Mouse (Mus musculus): ENCODE measurements at regions not wholly inside any gene's neighbourhood (a gene's known extent, or its start where the extent isn't known, plus 50 kb on each side); places are given as distances from the start of the nearest gene placed in this dataset.

DNA sequence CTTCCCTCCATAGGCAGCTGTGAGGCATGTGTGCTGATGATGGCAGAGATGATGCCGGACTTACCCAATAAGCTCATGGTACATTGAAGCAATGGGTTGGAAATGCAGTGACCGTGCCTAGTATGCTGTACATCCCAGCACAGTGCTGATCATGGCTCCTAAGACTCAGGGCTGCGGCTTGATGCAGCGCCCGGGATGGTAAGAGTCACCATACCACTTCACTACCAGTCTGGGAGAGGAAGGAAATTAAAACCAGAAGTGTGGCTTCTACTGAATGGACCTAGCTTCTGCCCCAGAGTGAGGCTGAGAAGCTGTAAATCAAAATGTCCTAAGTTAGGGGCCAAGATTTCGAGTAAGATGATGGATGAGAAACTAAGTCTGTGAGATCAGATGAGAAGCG lies 420.0 kb downstream of the Rps24 start:
- WGBS: 91% methylated on average over 7 of the region's 7 CpGs
- no peak overlapping the region for H3K4me3 ChIP-seq (ENCODE audit: control insufficient read depth in 1 of 2, insufficient read depth in 1 of 2, low read depth in 1 of 2, low read length in 2 of 2)
- ATAC-seq (ENCODE audit: insufficient number of reproducible peaks, insufficient read depth, low FRiP score, low read depth): no peak
- H3K4me1 ChIP-seq (ENCODE audit: control insufficient read depth in 2 of 2, insufficient read depth in 2 of 2, low read length in 2 of 2): peaks cover 12 to 16% of the 10 kb centered on the region in 2 experiments
- no peaks in the 10 kb centered on the region for H3K9me3 ChIP-seq (ENCODE audit: control insufficient read depth, low read length)
- H3K9ac ChIP-seq (ENCODE audit: low read length): no peak overlapping the region
- no peak overlapping the region for H3K4me2 ChIP-seq (ENCODE audit: low read length)
- H3K27ac ChIP-seq (replicated peaks in 1 of 2; ENCODE audit: control insufficient read depth in 1 of 2, insufficient read depth in 1 of 2, low read depth in 2 of 2, low read length in 2 of 2): no peak overlapping the region
- H3K27me3 ChIP-seq (ENCODE audit: control insufficient read depth, insufficient read depth, low read length): no peaks in the 10 kb centered on the region
- no peaks in the 10 kb centered on the region for H3K36me3 ChIP-seq (ENCODE audit: control insufficient read depth, insufficient read depth, low read length)

DNA sequence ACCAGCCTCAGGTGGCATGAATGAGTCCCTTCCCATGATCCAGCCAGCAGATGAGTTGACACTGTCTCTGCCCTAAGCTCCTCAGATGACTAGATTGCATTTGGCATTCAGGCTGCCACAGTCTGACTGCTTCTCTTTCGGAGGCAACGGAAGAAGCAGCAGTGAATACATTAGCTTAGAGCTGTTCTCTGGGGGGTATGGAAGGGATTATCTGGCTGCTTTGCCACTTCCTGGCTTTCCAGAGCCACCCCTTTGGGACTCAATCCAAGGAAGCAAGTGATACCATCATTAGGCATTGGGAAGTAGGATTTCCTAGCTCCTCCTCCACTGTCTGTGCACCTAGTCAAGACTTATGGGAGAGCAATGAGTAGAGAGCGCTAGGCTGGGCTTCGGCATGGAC lies 421.5 kb downstream of the Rps24 start:
- no peaks in the 10 kb centered on the region for H3K27me3 ChIP-seq (ENCODE audit: control insufficient read depth, insufficient read depth, low read length)
- H3K4me3 ChIP-seq (ENCODE audit: control insufficient read depth in 1 of 2, insufficient read depth in 1 of 2, low read depth in 1 of 2, low read length in 2 of 2): no peak overlapping the region
- H3K4me2 ChIP-seq (ENCODE audit: low read length): no peak overlapping the region
- no peaks in the 10 kb centered on the region for H3K9me3 ChIP-seq (ENCODE audit: control insufficient read depth, low read length)
- no peak for ATAC-seq (ENCODE audit: insufficient number of reproducible peaks, insufficient read depth, low FRiP score, low read depth)
- H3K27ac ChIP-seq (replicated peaks in 1 of 2; ENCODE audit: control insufficient read depth in 1 of 2, insufficient read depth in 1 of 2, low read depth in 2 of 2, low read length in 2 of 2): no peak overlapping the region
- H3K36me3 ChIP-seq (ENCODE audit: control insufficient read depth, insufficient read depth, low read length): no peaks in the 10 kb centered on the region
- H3K9ac ChIP-seq (ENCODE audit: low read length): no peak overlapping the region
- 75% methylated on average over 4 of the region's 4 CpGs for WGBS
- H3K4me1 ChIP-seq (ENCODE audit: control insufficient read depth in 2 of 2, insufficient read depth in 2 of 2, low read length in 2 of 2): peaks cover 12 to 18% of the 10 kb centered on the region in 2 experiments

DNA sequence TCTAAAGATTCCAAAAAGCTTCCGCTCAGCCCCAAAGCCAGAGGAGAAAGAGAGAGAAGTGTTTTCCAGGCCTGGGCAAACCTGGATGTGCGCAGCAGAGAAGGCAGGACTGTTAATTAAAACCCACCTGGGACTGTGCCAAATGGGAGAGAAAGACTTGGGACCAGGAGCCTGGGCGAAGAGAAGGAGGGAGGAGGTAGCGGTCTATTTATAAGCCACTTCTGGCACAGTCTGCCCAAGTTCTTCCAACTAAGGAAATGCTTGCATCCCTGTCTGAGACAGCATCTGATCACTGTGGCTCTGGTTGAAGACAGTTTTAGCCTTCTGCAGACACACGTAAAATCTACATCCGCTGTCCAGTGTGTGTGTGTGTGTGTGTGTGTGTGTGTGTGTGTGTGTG lies 424.7 kb downstream of the Rps24 start:
- WGBS: 25% methylated on average over 6 of the region's 6 CpGs
- 0 out of 2 replicates have a peak, but pooled peaks have one; percentile 45 for ATAC-seq (ENCODE audit: insufficient number of reproducible peaks, insufficient read depth, low FRiP score, low read depth)
- Histone ChIP-seq H3K9ac (ENCODE audit: low read length) (no peak overlapping the region), H3K9me3 (ENCODE audit: control insufficient read depth, low read length) (no peaks in the 10 kb centered on the region), H3K4me3 (ENCODE audit: control insufficient read depth in 1 of 2, insufficient read depth in 1 of 2, low read depth in 1 of 2, low read length in 2 of 2) (no peak overlapping the region), H3K27ac (replicated peaks in 1 of 2; ENCODE audit: control insufficient read depth in 1 of 2, insufficient read depth in 1 of 2, low read depth in 2 of 2, low read length in 2 of 2) (peak overlapping the region; percentile 67 to 78), H3K36me3 (ENCODE audit: control insufficient read depth, insufficient read depth, low read length) (no peaks in the 10 kb centered on the region), H3K27me3 (ENCODE audit: control insufficient read depth, insufficient read depth, low read length) (no peaks in the 10 kb centered on the region), H3K4me1 (ENCODE audit: control insufficient read depth in 2 of 2, insufficient read depth in 2 of 2, low read length in 2 of 2) (peaks cover 12 to 14% of the 10 kb centered on the region in 2 experiments), H3K4me2 (ENCODE audit: low read length) (no peak overlapping the region)

DNA sequence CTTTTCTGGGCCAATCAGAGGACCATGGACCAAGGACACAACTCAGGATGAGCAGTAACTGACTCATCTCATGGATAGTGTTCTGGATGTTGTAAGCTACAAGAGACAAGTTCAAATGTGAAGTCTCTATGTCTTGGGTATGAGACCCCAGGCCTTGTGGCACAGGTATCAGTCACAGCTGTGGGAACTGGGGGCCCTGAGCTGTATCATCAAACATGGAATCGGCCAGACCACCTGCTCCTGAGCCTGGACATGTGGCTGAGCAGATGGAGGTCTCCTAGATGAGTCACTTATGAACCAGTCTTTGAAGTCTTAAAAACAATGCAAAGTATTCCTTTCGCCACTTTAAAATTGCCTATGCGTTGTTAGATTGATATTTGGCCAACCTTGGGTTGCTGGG lies 432.1 kb downstream of the Rps24 start:
- Histone ChIP-seq H3K4me1 (ENCODE audit: control insufficient read depth in 2 of 2, insufficient read depth in 2 of 2, low read length in 2 of 2) (no peaks in the 10 kb centered on the region; a peak in 1 of 4 replicates), H3K36me3 (ENCODE audit: control insufficient read depth, insufficient read depth, low read length) (no peaks in the 10 kb centered on the region), H3K4me2 (ENCODE audit: low read length) (no peak overlapping the region), H3K4me3 (ENCODE audit: control insufficient read depth in 1 of 2, insufficient read depth in 1 of 2, low read depth in 1 of 2, low read length in 2 of 2) (no peak overlapping the region), H3K9ac (ENCODE audit: low read length) (no peak overlapping the region), H3K9me3 (ENCODE audit: control insufficient read depth, low read length) (no peaks in the 10 kb centered on the region), H3K27me3 (ENCODE audit: control insufficient read depth, insufficient read depth, low read length) (no peaks in the 10 kb centered on the region), H3K27ac (replicated peaks in 1 of 2; ENCODE audit: control insufficient read depth in 1 of 2, insufficient read depth in 1 of 2, low read depth in 2 of 2, low read length in 2 of 2) (no peak overlapping the region)
- no peak for ATAC-seq (ENCODE audit: insufficient number of reproducible peaks, insufficient read depth, low FRiP score, low read depth)
- WGBS: 81% methylated on average over 3 of the region's 3 CpGs

DNA sequence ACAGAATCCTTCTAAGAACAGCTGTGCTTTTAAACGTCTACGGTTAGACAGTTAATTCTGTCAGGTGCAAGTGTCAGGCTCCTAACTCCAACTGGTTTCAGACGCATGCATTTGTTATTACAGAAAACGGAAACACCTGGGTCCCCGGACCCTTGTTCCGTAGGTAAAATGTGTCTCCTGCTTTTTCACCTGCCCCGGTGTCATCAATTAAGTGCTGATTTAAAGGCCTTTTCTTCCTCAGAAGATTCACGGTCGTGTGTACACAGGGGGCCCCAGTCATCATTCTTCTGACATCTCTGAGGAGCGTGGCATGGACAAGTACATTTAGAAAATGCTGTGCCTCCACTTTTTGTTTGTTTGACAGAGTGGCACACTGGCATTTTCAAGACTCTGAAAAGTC lies 435.1 kb downstream of the Rps24 start:
- 83% methylated on average over 10 of the region's 10 CpGs for WGBS
- Histone ChIP-seq H3K36me3 (ENCODE audit: control insufficient read depth, insufficient read depth, low read length) (no peaks in the 10 kb centered on the region), H3K9ac (ENCODE audit: low read length) (no peak overlapping the region), H3K27ac (replicated peaks in 1 of 2; ENCODE audit: control insufficient read depth in 1 of 2, insufficient read depth in 1 of 2, low read depth in 2 of 2, low read length in 2 of 2) (no peak overlapping the region), H3K9me3 (ENCODE audit: control insufficient read depth, low read length) (no peaks in the 10 kb centered on the region), H3K4me2 (ENCODE audit: low read length) (no peak overlapping the region), H3K4me3 (ENCODE audit: control insufficient read depth in 1 of 2, insufficient read depth in 1 of 2, low read depth in 1 of 2, low read length in 2 of 2) (no peak overlapping the region), H3K27me3 (ENCODE audit: control insufficient read depth, insufficient read depth, low read length) (no peaks in the 10 kb centered on the region), H3K4me1 (ENCODE audit: control insufficient read depth in 2 of 2, insufficient read depth in 2 of 2, low read length in 2 of 2) (no peaks in the 10 kb centered on the region)
- ATAC-seq (ENCODE audit: insufficient number of reproducible peaks, insufficient read depth, low FRiP score, low read depth): no peak

DNA sequence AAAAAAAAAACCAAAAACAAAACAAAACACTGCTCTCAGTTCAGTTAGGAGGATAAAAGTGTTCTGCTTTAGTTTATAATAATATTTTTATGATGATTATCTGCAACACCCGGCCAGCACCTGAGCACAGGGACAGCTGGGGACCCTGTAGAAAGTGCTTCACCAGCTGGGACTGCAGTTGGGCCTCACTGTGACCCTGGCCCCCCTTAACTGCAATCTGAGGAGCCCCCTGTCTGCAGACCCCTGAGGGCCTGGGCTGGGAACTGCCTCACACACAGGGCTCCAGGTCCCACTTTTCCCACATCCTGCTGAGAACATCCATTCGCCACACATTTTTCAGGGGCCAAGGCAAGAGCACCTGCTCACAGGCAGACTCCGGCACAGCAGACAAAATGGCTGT lies 437.6 kb downstream of the Rps24 start:
- H3K9me3 ChIP-seq (ENCODE audit: control insufficient read depth, low read length): no peaks in the 10 kb centered on the region
- H3K27me3 ChIP-seq (ENCODE audit: control insufficient read depth, insufficient read depth, low read length): no peaks in the 10 kb centered on the region
- ATAC-seq (ENCODE audit: insufficient number of reproducible peaks, insufficient read depth, low FRiP score, low read depth): no peak
- no peaks in the 10 kb centered on the region for H3K4me1 ChIP-seq (ENCODE audit: control insufficient read depth in 2 of 2, insufficient read depth in 2 of 2, low read length in 2 of 2)
- H3K36me3 ChIP-seq (ENCODE audit: control insufficient read depth, insufficient read depth, low read length): no peaks in the 10 kb centered on the region
- no peak overlapping the region for H3K4me2 ChIP-seq (ENCODE audit: low read length)
- H3K9ac ChIP-seq (ENCODE audit: low read length): no peak overlapping the region
- H3K27ac ChIP-seq (replicated peaks in 1 of 2; ENCODE audit: control insufficient read depth in 1 of 2, insufficient read depth in 1 of 2, low read depth in 2 of 2, low read length in 2 of 2): no peak overlapping the region
- 87% methylated on average over 3 of the region's 3 CpGs for WGBS
- no peak overlapping the region for H3K4me3 ChIP-seq (ENCODE audit: control insufficient read depth in 1 of 2, insufficient read depth in 1 of 2, low read depth in 1 of 2, low read length in 2 of 2)

DNA sequence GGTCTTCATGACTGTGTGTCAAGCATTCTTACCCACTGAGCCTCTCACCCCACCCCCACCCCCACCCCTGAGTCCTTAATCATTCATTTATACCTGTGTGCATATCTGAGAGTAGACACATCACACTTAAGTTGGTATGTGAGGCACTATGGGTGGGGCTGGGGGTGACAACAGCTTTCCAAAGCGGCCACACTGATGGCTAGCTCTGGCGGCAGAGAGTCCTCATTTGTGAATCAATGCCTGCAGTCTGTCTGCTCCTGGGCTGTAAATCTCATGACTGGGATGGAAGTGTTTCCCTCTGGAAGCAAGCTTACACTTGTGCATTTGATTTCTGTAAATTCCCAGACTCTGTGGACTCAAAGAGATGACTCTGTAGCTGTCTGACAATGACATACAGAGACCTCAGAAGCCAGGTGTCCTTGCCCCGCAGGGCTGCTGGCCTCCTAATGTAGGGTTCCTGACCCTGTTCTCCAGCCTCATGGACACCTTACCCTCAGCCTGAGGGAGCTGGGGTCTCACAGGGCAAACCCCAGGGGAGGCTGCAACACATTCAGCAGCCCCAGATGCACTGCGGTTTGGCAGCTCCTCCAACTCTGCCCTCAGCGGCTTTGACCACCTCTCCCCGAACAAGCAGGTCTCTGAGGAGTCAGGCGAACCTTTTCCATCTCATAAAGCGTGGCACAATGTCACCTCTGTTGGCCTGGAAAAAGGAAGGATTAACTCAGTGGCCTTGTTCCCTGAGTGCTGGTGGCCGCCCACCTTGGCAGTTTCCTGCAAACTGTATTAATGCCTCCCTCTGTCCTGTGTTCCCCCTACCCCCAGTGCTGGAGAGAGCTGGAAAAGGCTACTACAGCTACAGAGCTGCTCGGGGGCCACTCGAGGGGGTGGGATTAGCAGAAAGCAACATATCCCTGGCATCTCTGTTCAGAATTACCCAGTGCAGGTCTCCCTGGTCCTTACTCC lies 439.4 kb downstream of the Rps24 start:
- no peaks in the 10 kb centered on the region for H3K9me3 ChIP-seq (ENCODE audit: control insufficient read depth, low read length)
- no peaks in the 10 kb centered on the region for H3K27me3 ChIP-seq (ENCODE audit: control insufficient read depth, insufficient read depth, low read length)
- no peak overlapping the region for H3K27ac ChIP-seq (replicated peaks in 1 of 2; ENCODE audit: control insufficient read depth in 1 of 2, insufficient read depth in 1 of 2, low read depth in 2 of 2, low read length in 2 of 2)
- H3K9ac ChIP-seq (ENCODE audit: low read length): no peak overlapping the region
- H3K4me2 ChIP-seq (ENCODE audit: low read length): no peak overlapping the region
- no peak overlapping the region for H3K4me3 ChIP-seq (ENCODE audit: control insufficient read depth in 1 of 2, insufficient read depth in 1 of 2, low read depth in 1 of 2, low read length in 2 of 2)
- H3K4me1 ChIP-seq (ENCODE audit: control insufficient read depth in 2 of 2, insufficient read depth in 2 of 2, low read length in 2 of 2): peaks cover 7 to 8% of the 10 kb centered on the region in 2 experiments
- ATAC-seq (ENCODE audit: insufficient number of reproducible peaks, insufficient read depth, low FRiP score, low read depth): no peak
- H3K36me3 ChIP-seq (ENCODE audit: control insufficient read depth, insufficient read depth, low read length): no peaks in the 10 kb centered on the region
- 60% methylated on average over 11 of the region's 11 CpGs for WGBS
